Mouse (Mus musculus) heart, adult 2 months (tissue): ENCODE results near the gene Mrpl10.

Source experiments
- CTCF ChIP-seq: fragments of 200-600 bp; IDR thresholded peaks from 2 replicates; pipeline ENCODE4 v1.8.1; 2022; ENCODE audit warnings: antibody characterized with exemption, mild to moderate bottlenecking, moderate library complexity
- POLR2A ChIP-seq: fragments of 200-500 bp; IDR thresholded peaks from 2 replicates; pipeline ENCODE4 v1.6.1; 2011; ENCODE audit warnings: mild to moderate bottlenecking, low read depth, low read length, control low read depth; ENCODE audit not compliant: insufficient read depth

DNA sequence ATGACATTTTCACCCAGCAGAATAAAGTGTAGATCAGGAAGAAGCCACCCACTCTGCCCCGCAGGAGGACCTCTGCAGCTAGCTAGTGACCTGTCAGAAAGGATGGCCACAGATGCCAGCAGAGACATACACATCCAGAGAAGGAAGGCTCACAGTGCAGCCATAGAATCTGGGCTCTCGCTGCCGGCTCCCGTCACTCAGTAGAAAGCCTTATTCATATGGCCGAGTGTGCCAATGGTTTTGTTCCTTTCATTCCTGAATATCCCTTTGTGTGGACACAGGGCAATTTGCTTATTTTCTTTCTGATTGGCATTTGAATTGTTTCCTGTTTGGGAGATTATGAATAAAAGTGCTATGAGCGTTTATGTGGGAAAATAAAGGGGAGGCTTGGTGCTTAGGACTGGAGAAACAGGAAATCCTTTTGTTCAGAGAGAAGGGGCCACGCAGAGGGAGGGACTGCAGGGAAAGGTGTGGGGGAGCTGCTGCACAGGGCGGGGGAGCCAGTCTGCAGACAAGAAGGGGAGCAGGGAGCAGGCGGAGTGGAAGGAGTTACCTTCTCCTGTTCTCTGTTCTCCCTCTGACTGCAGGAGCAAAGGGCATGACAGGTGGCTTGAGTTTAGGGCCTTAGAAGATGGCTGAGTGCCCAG, 22.0 kb downstream of the Mrpl10 start:
- TF ChIP-seq CTCF = no peak
- TF ChIP-seq POLR2A = no peak
